Mouse (Mus musculus): ENCODE measurements around the gene Wasf1.

Wasf1 gene

GRCm38 (mm10) chr10:40895765-40896164, 12.5 kb downstream of the Wasf1 start:
- no peak for DNase-seq (ENCODE audit: low spot score)

GRCm38 (mm10) chr10:40896656-40897055, 13.4 kb downstream of the Wasf1 start:
- no peak for DNase-seq (ENCODE audit: low spot score)

GRCm38 (mm10) chr10:40901786-40902185, 18.5 kb downstream of the Wasf1 start:
- DNase-seq (ENCODE audit: low spot score), result no peak

- DNase-seq (ENCODE audit: low spot score), result no peak
These were observed 22.9 kb downstream of the Wasf1 start for GRCm38 (mm10) chr10:40906131-40906530.

GRCm38 (mm10) chr10:40906802-40907201, 23.5 kb downstream of the Wasf1 start:
- DNase-seq (ENCODE audit: low spot score), result no peak

GRCm38 (mm10) chr10:40908580-40908979, 25.3 kb downstream of the Wasf1 start:
- no peak for DNase-seq (ENCODE audit: low spot score)

- DNase-seq (ENCODE audit: low spot score), result no peak
These were observed 27.5 kb downstream of the Wasf1 start for GRCm38 (mm10) chr10:40910811-40911210.

GRCm38 (mm10) chr10:40915240-40915639, 32.0 kb downstream of the Wasf1 start:
- no peak for DNase-seq (ENCODE audit: low spot score)

- no peak for DNase-seq (ENCODE audit: low spot score)
These were observed 35.6 kb downstream of the Wasf1 start for GRCm38 (mm10) chr10:40918669-40919440.

GRCm38 (mm10) chr10:40919464-40919863, 36.2 kb downstream of the Wasf1 start:
- no peak for DNase-seq (ENCODE audit: low spot score)

GRCm38 (mm10) chr10:40932995-40933394, 49.7 kb downstream of the Wasf1 start:
- no peak for DNase-seq (ENCODE audit: low spot score)

GRCm38 (mm10) chr10:40936160-40936726, 53.0 kb downstream of the Wasf1 start:
- no peak for DNase-seq (ENCODE audit: low spot score)

- DNase-seq (ENCODE audit: low spot score), result no peak
These were observed 54.3 kb downstream of the Wasf1 start for GRCm38 (mm10) chr10:40937569-40937968.

GRCm38 (mm10) chr10:40942688-40943087, 59.4 kb downstream of the Wasf1 start:
- DNase-seq (ENCODE audit: low spot score), result no peak

GRCm38 (mm10) chr10:40950176-40950575, 66.9 kb downstream of the Wasf1 start:
- no peak for DNase-seq (ENCODE audit: low spot score)

- DNase-seq (ENCODE audit: low spot score), result no peak
These were observed 72.9 kb downstream of the Wasf1 start for GRCm38 (mm10) chr10:40956206-40956605.

- DNase-seq (ENCODE audit: low spot score), result no peak
These were observed 78.1 kb downstream of the Wasf1 start for GRCm38 (mm10) chr10:40961365-40961764.

- DNase-seq (ENCODE audit: low spot score), result no peak
These were observed 78.7 kb downstream of the Wasf1 start for GRCm38 (mm10) chr10:40962008-40962407.

GRCm38 (mm10) chr10:40964546-40964945, 81.3 kb downstream of the Wasf1 start:
- DNase-seq (ENCODE audit: low spot score), result no peak

- DNase-seq (ENCODE audit: low spot score), result no peak
These were observed 85.3 kb downstream of the Wasf1 start for GRCm38 (mm10) chr10:40968551-40968950.

- no peak for DNase-seq (ENCODE audit: low spot score)
These were observed 86.2 kb downstream of the Wasf1 start for GRCm38 (mm10) chr10:40969372-40970033.

- peak; percentile 49 for DNase-seq (ENCODE audit: low spot score)
These were observed 87.4 kb downstream of the Wasf1 start for GRCm38 (mm10) chr10:40970601-40971245.

- peak; percentile 77 for DNase-seq (ENCODE audit: low spot score)
These were observed 88.0 kb downstream of the Wasf1 start for GRCm38 (mm10) chr10:40971256-40971655.

Data from left cerebral cortex, adult 11 months (tissue).